Mouse (Mus musculus): Measurements from ENCODE around the gene Asphd2. TPM values are rescaled to one million over a fixed set of nuclear protein-coding genes. Genes with fewer than 3 reads are reported as not detected.

Gene Asphd2
- not detected for polyA plus RNA-seq (2014; fragmentation: Illumina TruSeq; extraction: RNeasy Lipid Tissue Mini Kit (QIAGEN cat#74804); ENCODE audit: low read depth, low replicate concordance)

GRCm38 (mm10) chr5:112394779-112395443 lies at the start of gene Asphd2:
Gene Asphd2, minus strand, starts transcription at chr5:112394866.

GRCm38 (mm10) chr5:112355910-112356309 lies 38.8 kb downstream of the Asphd2 start, which contains the start of gene Gm6583:
Gene Gm6583, minus strand, starts transcription at chr5:112356033.

GRCm38 (mm10) chr5:112342463-112343204 lies 52.0 kb downstream of the Asphd2 start, which contains the start of the genes Srrd and Hps4:
Gene Srrd, minus strand, starts transcription at chr5:112343040.
Gene Hps4, plus strand, starts transcription at chr5:112343083.

Other genes with a start within 250 kb of the Asphd2 start
- gene Cryba4, start 142.3 kb downstream of the Asphd2 start, polyA plus RNA-seq (2014; fragmentation: Illumina TruSeq; extraction: RNeasy Lipid Tissue Mini Kit (QIAGEN cat#74804); ENCODE audit: low read depth, low replicate concordance) = not detected
- gene Crybb1, start 139.1 kb downstream of the Asphd2 start, polyA plus RNA-seq (2014; fragmentation: Illumina TruSeq; extraction: RNeasy Lipid Tissue Mini Kit (QIAGEN cat#74804); ENCODE audit: low read depth, low replicate concordance) = not detected
- 6.4 TPM for gene Tpst2, start 118.2 kb downstream of the Asphd2 start, polyA plus RNA-seq (2014; fragmentation: Illumina TruSeq; extraction: RNeasy Lipid Tissue Mini Kit (QIAGEN cat#74804); ENCODE audit: low read depth, low replicate concordance)
- 4.2 TPM for gene Tfip11, start 68.5 kb downstream of the Asphd2 start, polyA plus RNA-seq (2014; fragmentation: Illumina TruSeq; extraction: RNeasy Lipid Tissue Mini Kit (QIAGEN cat#74804); ENCODE audit: low read depth, low replicate concordance)
- gene Srrd, start 51.8 kb downstream of the Asphd2 start, polyA plus RNA-seq (2014; fragmentation: Illumina TruSeq; extraction: RNeasy Lipid Tissue Mini Kit (QIAGEN cat#74804); ENCODE audit: low read depth, low replicate concordance) = 0.98 TPM
- 8.5 TPM for gene Hps4, start 51.8 kb downstream of the Asphd2 start, polyA plus RNA-seq (2014; fragmentation: Illumina TruSeq; extraction: RNeasy Lipid Tissue Mini Kit (QIAGEN cat#74804); ENCODE audit: low read depth, low replicate concordance)
- gene Gm6583, start 38.8 kb downstream of the Asphd2 start, polyA plus RNA-seq (2014; fragmentation: Illumina TruSeq; extraction: RNeasy Lipid Tissue Mini Kit (QIAGEN cat#74804); ENCODE audit: low read depth, low replicate concordance) = not detected
- not detected for gene Gm6588, start 54.6 kb upstream of the Asphd2 start, polyA plus RNA-seq (2014; fragmentation: Illumina TruSeq; extraction: RNeasy Lipid Tissue Mini Kit (QIAGEN cat#74804); ENCODE audit: low read depth, low replicate concordance)
- not detected for gene Sez6l, start 182.3 kb upstream of the Asphd2 start, polyA plus RNA-seq (2014; fragmentation: Illumina TruSeq; extraction: RNeasy Lipid Tissue Mini Kit (QIAGEN cat#74804); ENCODE audit: low read depth, low replicate concordance)